ENCODE assay signal across 8 mouse cellular contexts in the genomic region with DNA sequence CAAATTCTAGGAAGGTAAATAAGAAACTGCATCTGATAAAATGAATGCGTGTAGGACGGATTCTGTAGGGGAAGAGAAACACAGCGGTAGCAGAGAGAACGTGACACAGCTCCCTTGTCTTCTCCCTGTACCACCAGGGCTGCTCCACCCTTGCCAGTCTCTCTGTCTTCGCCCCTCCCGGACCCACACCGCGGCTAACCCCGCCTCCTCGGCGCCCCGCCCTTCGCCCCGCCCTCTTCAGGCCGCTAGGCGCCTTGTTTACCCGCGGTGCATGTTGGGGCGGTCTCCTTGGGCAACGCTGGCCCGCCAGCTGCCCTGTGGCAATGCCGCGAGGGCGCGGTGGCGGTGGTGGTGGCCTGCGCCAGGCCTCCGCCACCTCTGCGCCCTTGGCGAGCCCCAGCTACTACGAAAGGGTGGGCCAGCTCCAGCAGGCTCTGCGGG. TPM values are rescaled to one million over a fixed set of nuclear protein-coding genes. Genes with fewer than 3 reads are reported as not detected.
DNase-seq lines count a peak whose midpoint lies in the region; ATAC-seq lines count a peak whose summit lies in the region.

Gene Kiz, plus strand, starts transcription at position 266 of the 441 bp plus-strand sequence.

- H3K27me3 ChIP-seq in megakaryocyte, embryonic 14.5 days (replicated peaks), result no peaks in the 10 kb centered on the region

- no peaks in the 10 kb centered on the region for H3K9me3 ChIP-seq in megakaryocyte, embryonic 14.5 days

- peaks cover 32% of the 10 kb centered on the region for H3K4me1 ChIP-seq in megakaryocyte, embryonic 14.5 days

- H3K36me3 ChIP-seq in megakaryocyte, embryonic 14.5 days (replicated peaks; ENCODE audit: low read length), result no peaks in the 10 kb centered on the region

- DNase-seq in adrenal gland, adult (ENCODE audit: inconsistent age in 2 of 2, low spot score in 1 of 2), result peak; percentile 96 to 99
- DNase-seq in embryo, embryonic 10 days (ENCODE audit: low spot score), result peak; percentile 94
- peak; percentile 94 for DNase-seq in gastrocnemius, postnatal 10 days
- peak; percentile 74 to 92 for DNase-seq in left cerebral cortex, adult 9 months (ENCODE audit: low spot score in 2 of 2)
- DNase-seq in right cerebral cortex, adult 2 months (ENCODE audit: low spot score in 2 of 2), result peak; percentile 85
- peak; percentile 67 for DNase-seq in urinary bladder, postnatal 10 days (ENCODE audit: low spot score)

- ATAC-seq in inflammation-experienced regulatory T-cells, adult 6 months, result peak; percentile 93

- H3K4me3 ChIP-seq in megakaryocyte, embryonic 14.5 days (replicated peaks), result peak within 1 kb of the TSS; percentile 99

RNA-seq across cellular contexts. Expression of gene Kiz, which starts in this region (rescaled TPM):
- total RNA-seq in gastrocnemius, postnatal 10 days (2021), result 10 to 100 TPM; 19.5 to 23.8 TPM
- polyA plus RNA-seq in inflammation-experienced regulatory T-cells, adult 6 months (2017; shearing (Covaris generic)), result 10 to 100 TPM; 15.0 to 27.4 (median 22.9) TPM
- 0.77 and 3.5 TPM in 2 replicates for polyA plus RNA-seq in megakaryocyte, embryonic 14.5 days (2012; ENCODE audit: insufficient read depth, low replicate concordance)

Comparison
In these comparisons a context has a peak if more than half of its experiments do, and no peak if none do; other contexts are left out.
1. Peak in every context shown above with its lines: DNase-seq, ATAC-seq and H3K4me3 ChIP-seq.